Mouse (Mus musculus) megakaryocyte, adult 5-6 weeks (primary cell): Measurements from ENCODE around the gene Gcn1l1. TPM values are rescaled to one million over a fixed set of nuclear protein-coding genes. Genes with fewer than 3 reads are reported as not detected.

ENCODE experiments used
- ATAC-seq: 2 replicates; pipeline ENCODE4 v1.8.0; 2016; ENCODE audit warnings: mild to moderate bottlenecking, inconsistent platforms; ENCODE audit not compliant: poor library complexity, severe bottlenecking
- total RNA-seq, 2 experiments: library from RNA; stranded (forward) in 1 of 2; stranded (reverse) in 1 of 2; fragments of 153-499, 151-499 nt in 1 of 2; fragments of 221-1000, 200-1000 nt in 1 of 2; gene quantifications; 2 replicates each; pipeline versions ENCODE4 v1.2.3 to v1.2.4; 2015 to 2017

The Gcn1l1 gene
- total RNA-seq, 2 experiments from 2014 or later = 9.0 to 13.2 TPM

DNA sequence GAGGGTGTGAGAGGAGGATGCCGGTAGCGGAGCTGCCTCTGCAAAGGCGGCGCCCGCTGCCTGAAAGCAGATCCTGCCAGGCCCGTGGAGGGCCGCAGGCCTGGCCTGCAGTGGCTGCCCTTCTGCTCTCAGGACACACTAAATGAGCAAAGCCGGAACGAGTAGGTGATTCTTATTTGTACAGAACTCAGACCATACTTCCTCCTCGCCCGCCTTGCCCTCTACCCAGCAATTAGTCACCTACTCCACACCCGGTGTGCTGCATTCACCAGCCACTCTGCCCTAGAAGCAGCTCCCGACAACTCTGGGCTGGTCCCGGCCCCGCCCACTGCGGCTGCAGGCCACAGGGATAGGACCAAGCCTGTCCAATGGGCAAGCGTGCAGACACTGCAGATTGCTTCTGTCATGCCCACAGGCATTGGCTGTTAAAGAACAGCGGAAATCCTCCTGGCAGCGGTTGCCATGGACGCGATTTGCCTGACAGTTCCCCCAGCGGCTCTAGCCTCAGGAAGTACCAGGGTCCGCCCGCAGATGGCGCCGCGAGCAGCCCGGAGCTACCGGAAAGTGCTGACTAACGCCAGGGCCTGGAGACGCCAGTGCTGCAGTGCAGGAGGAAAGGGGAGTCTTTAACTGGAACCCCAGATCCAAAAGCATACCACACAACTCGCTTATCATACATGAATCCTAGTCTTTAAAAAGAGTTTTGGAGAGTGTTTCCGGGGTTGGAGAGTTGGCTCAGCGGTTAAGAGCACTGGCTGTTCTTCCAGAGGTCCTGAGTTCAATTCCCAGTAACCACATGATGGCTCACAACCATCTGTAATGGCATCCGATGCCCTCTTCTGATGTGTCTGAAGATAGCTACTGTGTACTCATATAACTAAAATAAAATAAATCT lies 87.9 kb downstream of the Gcn1l1 start:
- ATAC-seq = peak; percentile 96

DNA sequence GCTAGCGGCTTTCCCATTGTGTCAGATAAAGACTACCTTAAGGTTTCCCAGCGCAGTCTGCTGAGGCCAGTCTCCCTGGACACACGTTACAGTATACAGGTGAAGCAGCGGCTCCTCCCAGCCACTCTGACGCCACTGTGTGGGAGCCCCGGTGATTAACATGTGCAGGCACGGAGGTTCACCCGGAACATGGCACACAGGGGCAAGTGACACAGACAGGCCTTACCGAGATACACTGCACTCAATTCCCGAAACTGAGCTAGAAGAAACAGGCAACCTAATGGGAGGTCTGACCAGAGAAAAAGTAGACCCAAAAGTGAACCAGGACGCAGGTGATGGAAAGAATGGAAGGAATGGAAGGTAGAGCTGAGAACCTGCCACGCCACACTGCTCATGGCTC lies 88.7 kb downstream of the Gcn1l1 start:
- ATAC-seq = no peak

DNA sequence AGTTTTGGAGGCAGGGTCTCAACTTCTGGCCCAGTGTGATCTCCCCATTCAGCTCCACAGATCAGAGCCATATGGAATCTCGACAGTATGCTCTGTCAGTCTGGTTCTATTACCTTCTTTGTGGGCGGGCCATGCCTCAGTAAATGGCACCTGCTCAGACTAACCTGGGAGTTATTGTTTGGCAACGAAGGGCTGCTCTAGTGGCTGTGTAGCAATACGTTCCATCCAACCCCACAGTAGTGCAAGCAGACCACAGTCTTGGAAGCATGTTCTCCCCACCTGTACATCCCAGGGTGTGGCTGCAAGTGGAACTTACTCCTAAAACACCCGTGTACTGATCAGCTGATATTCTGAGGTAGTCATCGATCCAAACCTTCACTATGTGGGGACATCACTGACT lies 91.6 kb downstream of the Gcn1l1 start:
- ATAC-seq = no peak

DNA sequence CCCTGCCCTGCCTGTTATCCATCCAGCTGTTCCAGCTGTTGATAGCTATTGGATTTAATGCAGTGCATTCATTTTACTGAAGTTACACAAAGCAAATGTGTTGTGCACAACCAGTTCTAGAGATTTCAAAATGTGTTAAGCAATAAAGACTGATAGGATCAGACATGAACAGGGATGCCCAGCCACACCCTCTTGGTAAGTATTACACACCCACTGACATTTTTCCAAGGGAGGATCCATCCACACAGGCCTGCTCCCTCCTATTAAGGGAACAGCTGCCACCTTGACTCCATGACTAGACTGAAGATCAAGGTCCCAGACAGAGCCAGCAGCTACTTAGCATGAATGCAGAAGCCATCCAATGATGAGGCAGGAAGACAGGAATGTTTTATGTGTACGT lies 92.2 kb downstream of the Gcn1l1 start:
- ATAC-seq = no peak

DNA sequence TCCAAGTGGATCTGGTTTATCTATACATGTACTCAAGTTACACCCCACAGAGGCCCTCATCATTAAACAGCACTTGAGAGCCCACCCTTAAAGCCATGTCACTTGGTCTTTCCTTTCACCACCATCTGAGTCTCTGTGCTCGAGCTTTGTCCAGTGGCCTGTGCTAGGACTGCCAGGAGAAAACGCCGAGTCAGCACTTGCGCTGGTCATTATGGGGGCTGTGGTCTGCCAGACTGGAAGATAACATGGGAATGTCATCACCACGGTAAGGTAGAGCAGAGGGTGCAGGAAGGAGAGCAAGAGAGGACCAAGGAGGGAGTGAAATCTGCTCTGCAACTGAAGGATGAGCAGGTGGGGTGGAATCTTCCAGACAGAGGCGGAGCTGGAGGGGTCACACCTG lies 93.3 kb downstream of the Gcn1l1 start:
- no peak for ATAC-seq

DNA sequence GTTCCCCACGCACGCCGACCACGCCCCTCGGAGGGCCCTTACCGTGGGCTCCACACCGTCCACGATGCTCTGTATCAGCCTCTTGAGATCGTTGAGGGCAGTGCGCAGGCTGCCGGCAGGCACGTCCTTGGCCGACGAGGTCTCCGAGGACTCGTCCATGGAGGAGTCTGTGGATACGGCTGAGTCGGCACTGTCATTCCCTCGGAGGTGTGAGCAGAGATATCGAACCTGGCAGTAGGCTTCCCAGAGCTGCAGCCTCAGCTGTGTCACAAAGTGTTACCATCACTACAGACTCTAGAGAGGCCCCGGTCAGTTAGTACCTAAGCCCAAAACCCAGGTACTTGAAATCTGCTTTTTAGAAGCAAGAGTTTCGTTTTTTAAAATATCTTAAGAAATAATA lies 97.6 kb downstream of the Gcn1l1 start:
- ATAC-seq = no peak

DNA sequence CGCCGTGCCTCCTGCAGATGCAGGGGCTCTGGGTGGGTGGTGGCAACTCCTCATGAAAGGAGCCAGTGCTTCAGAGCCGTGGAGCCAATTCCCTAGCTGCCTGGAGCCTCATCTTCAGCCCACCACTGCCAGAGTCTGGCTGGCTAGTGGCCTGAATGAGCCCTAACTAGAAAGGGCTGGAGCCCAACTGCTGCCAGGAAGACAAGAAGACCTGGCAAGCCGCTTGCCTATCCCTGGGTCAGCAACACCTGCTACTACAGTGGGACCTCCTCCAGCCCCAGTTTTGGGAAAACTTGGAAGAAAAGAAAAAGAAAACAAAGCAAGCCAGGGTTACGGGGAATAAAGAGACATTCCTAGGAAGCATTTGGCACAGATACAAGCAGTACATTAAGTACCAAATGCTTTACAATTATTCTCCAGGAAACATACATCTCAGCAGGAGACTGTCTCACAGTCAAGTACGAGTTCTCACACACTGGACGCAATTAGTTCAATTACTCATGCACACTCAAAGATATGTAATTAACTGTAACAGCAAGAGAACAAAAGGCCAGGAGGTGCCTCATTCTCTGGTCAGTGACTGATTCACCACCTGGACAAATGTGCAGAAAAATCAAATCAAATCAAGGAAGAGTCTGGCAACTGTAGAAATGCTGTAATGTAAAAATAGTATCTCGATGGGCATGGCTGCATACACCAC lies 101.5 kb downstream of the Gcn1l1 start:
- no peak for ATAC-seq

DNA sequence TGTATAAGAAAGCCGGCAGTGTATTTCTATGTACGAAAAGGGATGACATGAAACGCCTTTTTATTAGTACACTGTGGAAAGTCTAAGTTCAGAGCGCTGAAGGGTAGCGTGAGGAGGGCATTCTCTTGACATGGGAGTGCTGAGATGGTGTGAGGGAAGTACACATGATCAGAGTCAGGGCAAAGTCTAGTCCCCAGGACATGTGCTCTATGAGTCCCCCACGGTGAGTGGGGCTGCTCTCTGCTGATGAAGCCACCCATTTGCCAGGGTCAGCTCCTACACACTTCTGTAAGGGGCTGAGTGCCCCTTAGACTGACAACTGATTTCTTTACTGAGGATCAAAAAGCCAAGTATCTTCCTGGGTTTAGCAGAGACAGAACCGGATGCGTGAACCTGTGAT lies 102.2 kb downstream of the Gcn1l1 start:
- no peak for ATAC-seq

DNA sequence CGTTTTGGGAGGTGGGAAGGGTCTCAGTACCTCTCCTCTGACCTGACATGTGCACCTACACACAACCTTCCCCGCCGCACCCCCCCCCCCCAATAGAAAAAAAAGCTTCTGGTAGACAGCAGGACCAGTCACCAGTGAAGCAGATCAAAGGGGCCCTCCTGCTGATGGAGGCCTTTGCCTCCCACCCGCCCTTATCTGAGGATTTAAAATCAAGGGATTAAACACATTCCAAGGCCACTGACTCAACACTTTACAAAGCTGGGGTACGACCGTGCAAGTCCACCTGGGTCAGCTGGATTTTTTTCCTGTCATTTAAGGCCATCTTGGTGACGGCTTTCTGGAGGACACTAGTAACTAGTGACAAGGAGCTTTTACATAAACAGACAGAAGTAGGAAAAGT lies 102.8 kb downstream of the Gcn1l1 start:
- no peak for ATAC-seq

DNA sequence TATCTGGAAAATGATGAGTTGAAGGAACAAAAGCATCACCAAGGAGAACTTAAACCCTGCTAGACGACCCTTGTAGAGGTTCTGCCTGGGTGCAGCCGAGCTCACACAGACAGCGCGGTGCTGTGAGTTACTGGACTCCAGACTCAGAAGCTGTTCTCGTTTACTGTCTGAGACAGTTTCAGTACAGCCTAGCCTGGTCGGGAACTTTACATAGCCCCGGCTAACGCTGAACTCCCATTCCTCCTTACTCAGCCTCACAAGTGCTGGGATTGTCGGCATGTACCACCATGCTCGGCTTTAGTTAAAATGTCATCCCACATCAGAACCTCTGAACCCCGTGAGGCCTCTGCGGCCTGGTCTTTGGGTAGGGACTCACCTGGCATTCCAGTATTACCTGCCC lies 103.9 kb downstream of the Gcn1l1 start:
- no peak for ATAC-seq

DNA sequence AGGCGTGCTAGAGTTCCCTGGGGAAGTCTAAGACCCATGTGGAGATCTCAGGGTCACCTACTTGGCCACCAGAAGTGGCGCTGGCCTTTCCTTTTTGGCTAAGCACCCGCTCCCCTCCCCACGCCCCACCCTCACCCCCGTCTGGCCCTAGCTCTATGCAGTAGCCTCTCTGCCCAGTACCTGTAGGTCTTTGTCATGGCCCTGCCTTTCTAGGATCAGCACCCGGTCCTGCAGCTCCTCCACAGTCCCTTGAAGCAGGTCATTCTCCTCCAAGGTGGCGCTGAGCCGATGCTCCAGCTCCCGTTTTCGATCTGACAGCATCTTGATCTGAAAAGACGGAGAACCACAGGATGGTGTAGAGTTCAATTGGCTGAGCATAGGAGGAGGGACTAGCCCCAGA lies 104.9 kb downstream of the Gcn1l1 start:
- ATAC-seq = no peak

DNA sequence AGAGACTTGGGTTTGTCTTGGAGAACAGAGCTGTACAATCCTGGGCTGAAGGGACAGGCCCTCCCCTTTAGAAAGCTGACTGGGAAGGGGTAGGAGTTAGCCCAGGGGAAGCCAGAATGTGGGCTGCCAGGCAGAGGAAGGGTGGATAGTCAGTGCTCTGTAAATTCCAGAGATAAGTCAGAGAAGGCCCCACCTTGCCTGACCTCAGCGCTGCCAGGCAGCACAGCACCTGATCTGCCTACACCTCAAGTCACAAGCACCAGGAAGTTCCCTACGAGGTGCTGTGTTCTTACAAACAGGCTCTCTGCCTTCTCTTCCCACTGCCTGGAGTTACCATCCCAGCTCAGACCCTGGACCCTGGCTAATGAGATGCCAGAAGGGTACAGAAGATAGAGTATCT lies 105.4 kb downstream of the Gcn1l1 start:
- ATAC-seq = no peak

DNA sequence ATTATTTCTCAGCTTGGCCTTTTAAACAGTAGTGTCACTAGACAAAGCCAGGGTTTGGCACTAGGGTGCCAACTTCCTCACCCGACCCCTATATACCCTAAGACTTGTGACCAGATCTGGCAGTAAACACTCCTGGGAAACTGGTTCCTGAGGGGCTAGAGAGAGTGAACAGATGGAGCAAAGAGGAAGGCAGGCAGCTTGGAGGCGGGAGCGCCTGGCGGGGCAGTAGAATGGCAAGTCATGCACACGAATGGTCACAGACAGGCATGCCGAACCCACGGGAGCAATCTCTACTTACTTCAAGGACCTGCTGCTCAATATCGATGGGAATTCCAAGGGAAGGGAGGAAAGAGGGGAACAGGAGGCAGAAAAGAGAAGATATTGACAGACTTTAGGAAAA lies 106.8 kb downstream of the Gcn1l1 start:
- ATAC-seq = no peak

Other genes starting within 250 kb of the Gcn1l1 start
- gene Srsf9, start 238.1 kb upstream of the Gcn1l1 start, total RNA-seq (2015) = 79.1 and 98.4 TPM in 2 replicates
- 126 and 130 TPM in 2 replicates for gene Srsf9, start 238.1 kb upstream of the Gcn1l1 start, total RNA-seq (2017)
- gene Gatc, start 224.1 kb upstream of the Gcn1l1 start, total RNA-seq (2015) = 66.3 and 69.0 TPM in 2 replicates
- 15.1 and 16.8 TPM in 2 replicates for gene Gatc, start 224.1 kb upstream of the Gcn1l1 start, total RNA-seq (2017)
- gene Triap1, start 224.0 kb upstream of the Gcn1l1 start, total RNA-seq (2015) = 41.0 and 52.0 TPM in 2 replicates
- 15.9 and 18.8 TPM in 2 replicates for gene Triap1, start 224.0 kb upstream of the Gcn1l1 start, total RNA-seq (2017)
- gene Cox6a1, start 216.3 kb upstream of the Gcn1l1 start, total RNA-seq (2015) = 321 and 340 TPM in 2 replicates
- 78.5 and 107 TPM in 2 replicates for gene Cox6a1, start 216.3 kb upstream of the Gcn1l1 start, total RNA-seq (2017)
- gene Msi1, start 135.7 kb upstream of the Gcn1l1 start, total RNA-seq (2015) = not detected in 2 replicates
- gene Msi1, start 135.7 kb upstream of the Gcn1l1 start, total RNA-seq (2017) = not detected in 2 replicates
- gene Pla2g1b, start 99.0 kb upstream of the Gcn1l1 start, total RNA-seq (2015) = not detected in 2 replicates
- not detected in 2 replicates for gene Pla2g1b, start 99.0 kb upstream of the Gcn1l1 start, total RNA-seq (2017)
- 3.6 and 5.4 TPM in 2 replicates for gene Sirt4, start 80.5 kb upstream of the Gcn1l1 start, total RNA-seq (2015)
- 2.0 and 3.3 TPM in 2 replicates for gene Sirt4, start 80.5 kb upstream of the Gcn1l1 start, total RNA-seq (2017)
- 81.3 and 93.8 TPM in 2 replicates for gene Pxn, start 58.6 kb upstream of the Gcn1l1 start, total RNA-seq (2015)
- 151 and 199 TPM in 2 replicates for gene Pxn, start 58.6 kb upstream of the Gcn1l1 start, total RNA-seq (2017)
- 1,875 and 2,228 TPM in 2 replicates for gene Rplp0, start 5.8 kb upstream of the Gcn1l1 start, total RNA-seq (2015)
- gene Rplp0, start 5.8 kb upstream of the Gcn1l1 start, total RNA-seq (2017) = 1,202 and 1,250 TPM in 2 replicates
- 36.4 and 44.0 TPM in 2 replicates for gene Rab35, start 66.7 kb downstream of the Gcn1l1 start, total RNA-seq (2015)
- 39.9 and 43.8 TPM in 2 replicates for gene Rab35, start 66.7 kb downstream of the Gcn1l1 start, total RNA-seq (2017)
- 0.73 and 1.3 TPM in 2 replicates for gene Bicdl1, start 166.4 kb downstream of the Gcn1l1 start, total RNA-seq (2015)
- 1.1 and 3.8 TPM in 2 replicates for gene Bicdl1, start 166.4 kb downstream of the Gcn1l1 start, total RNA-seq (2017)